Mouse (Mus musculus) heart, postnatal 0 days (tissue): Measurements from ENCODE around the gene Tmed11. TPM values are rescaled to one million over a fixed set of nuclear protein-coding genes. Genes with fewer than 3 reads are reported as not detected.
A peak's percentile ranks its signal among the peaks of the same experiment; 100 is the strongest.
"Not testable (repeated sequence)": the region's sequence is repeated elsewhere in the genome, so short reads cannot be mapped to it uniquely, and the experiment has no call there.

Experiments used
- ATAC-seq: fragments of 200-750 bp; cut with Nextera tagmentation; 2 replicates; pipeline ENCODE4 v1.8.0; 2017; ENCODE audit warnings: low read depth, moderate number of reproducible peaks, moderate library complexity; ENCODE audit not compliant: insufficient read depth
- DNase-seq: peaks from one replicate; pipeline ENCODE4 v3.0.0-alpha.2; 2016; ENCODE audit warnings: low spot score
- H3K27ac ChIP-seq: fragments of 300-500 bp; sonication (generic); 2 replicates; pipeline ENCODE4 v1.5.1; 2014; ENCODE audit warnings: low read depth, mild to moderate bottlenecking
- H3K27me3 ChIP-seq: fragments of 300-500 bp; sonication (generic); 2 replicates; pipeline ENCODE4 v1.6.1; 2014; ENCODE audit warnings: low read length, mixed read lengths; ENCODE audit not compliant: control insufficient read depth, insufficient read depth
- H3K36me3 ChIP-seq: fragments of 300-500 bp; sonication (generic); replicated peaks from 2 replicates; pipeline ENCODE4 v1.6.1; 2014; ENCODE audit warnings: low read length, mixed read lengths; ENCODE audit not compliant: control insufficient read depth, insufficient read depth
- H3K4me1 ChIP-seq: fragments of 300-500 bp; sonication (generic); 2 replicates; pipeline ENCODE4 v1.6.1; 2014; ENCODE audit warnings: antibody characterized with exemption; ENCODE audit not compliant: control insufficient read depth, insufficient read depth
- H3K4me2 ChIP-seq: fragments of 300-500 bp; sonication (generic); 2 replicates; pipeline ENCODE4 v1.6.1; 2014; ENCODE audit warnings: low read depth, mild to moderate bottlenecking, low read length, moderate library complexity
- H3K4me3 ChIP-seq: fragments of 300-500 bp; sonication (generic); 2 replicates; pipeline ENCODE4 v1.5.1; 2014; ENCODE audit warnings: low read depth, low read length
- H3K9ac ChIP-seq: fragments of 300-500 bp; sonication (generic); replicated peaks from 2 replicates; pipeline ENCODE4 v1.6.1; 2014; ENCODE audit warnings: low read depth, low read length, mixed read lengths
- H3K9me3 ChIP-seq: fragments of 300-500 bp; sonication (generic); replicated peaks from 2 replicates; pipeline ENCODE4 v1.6.1; 2016; ENCODE audit warnings: low read length; ENCODE audit not compliant: control insufficient read depth
- CTCF ChIP-seq: IDR thresholded peaks from 2 replicates; pipeline ENCODE4 v1.5.1; 2016; ENCODE audit warnings: antibody characterized with exemption, control low read depth, low read depth
- EP300 ChIP-seq: IDR thresholded peaks from 2 replicates; pipeline ENCODE4 v1.6.1; 2016; ENCODE audit warnings: antibody characterized with exemption, low read depth
- WGBS: fragments of 180-500 bp; shearing (Covaris S2); extraction: QIAGEN DNeasy Blood & Tissue Kit; methylation state at CpG from one replicate; pipeline ENCODE4 v1.1.7; 2014; 5-methylcytosine and 5-hydroxymethylcytosine counted together
- polyA plus RNA-seq: library from polyadenylated mRNA; unstranded; fragments of >200 nt; fragmentation: Nextera tagmentation; extraction: Ambion mirVana; gene quantifications from 2 replicates; pipeline ENCODE4 v1.2.1, GENCODE M21; 2015
- total RNA-seq: library from RNA; depleted of rRNA; stranded (reverse); fragments of >200 nt; gene quantifications from 2 replicates; pipeline ENCODE4 v1.2.3, GENCODE M21; 2014; ENCODE audit warnings: low replicate concordance; rRNA removed

Gene Tmed11
- not detected in 2 replicates for total RNA-seq
- not detected in 2 replicates for polyA plus RNA-seq

- H3K9ac ChIP-seq, H3K4me3 ChIP-seq, H3K4me2 ChIP-seq, H3K4me1 ChIP-seq, H3K27ac ChIP-seq, ATAC-seq, DNase-seq, H3K9me3 ChIP-seq, H3K36me3 ChIP-seq, H3K27me3 ChIP-seq: not testable (repeated sequence)
- WGBS: 61% methylated on average over 2 of the region's 2 CpGs
These were observed at the start of gene Tmed11 for GRCm38 (mm10) chr5:108795263-108795662. TSS of gene Tmed11 (minus strand) at chr5:108795363.

- H3K4me2 ChIP-seq: no peak overlapping the region
- TF ChIP-seq EP300: no peak
- peak; percentile 45 for TF ChIP-seq CTCF
- no peak overlapping the region for H3K4me3 ChIP-seq
- no peak overlapping the region for H3K9ac ChIP-seq
- WGBS: 63% methylated on average over 1 of the region's 1 CpGs
- H3K9me3 ChIP-seq: no peaks in the 10 kb centered on the region
- H3K27ac ChIP-seq: no peak overlapping the region
- H3K36me3 ChIP-seq: no peaks in the 10 kb centered on the region
- no peak for DNase-seq
- H3K27me3 ChIP-seq: no peaks in the 10 kb centered on the region
- H3K4me1 ChIP-seq: no peaks in the 10 kb centered on the region
- no peak for ATAC-seq
These were observed 41.0 kb upstream of the Tmed11 start for GRCm38 (mm10) chr5:108836156-108836555.

DNA sequence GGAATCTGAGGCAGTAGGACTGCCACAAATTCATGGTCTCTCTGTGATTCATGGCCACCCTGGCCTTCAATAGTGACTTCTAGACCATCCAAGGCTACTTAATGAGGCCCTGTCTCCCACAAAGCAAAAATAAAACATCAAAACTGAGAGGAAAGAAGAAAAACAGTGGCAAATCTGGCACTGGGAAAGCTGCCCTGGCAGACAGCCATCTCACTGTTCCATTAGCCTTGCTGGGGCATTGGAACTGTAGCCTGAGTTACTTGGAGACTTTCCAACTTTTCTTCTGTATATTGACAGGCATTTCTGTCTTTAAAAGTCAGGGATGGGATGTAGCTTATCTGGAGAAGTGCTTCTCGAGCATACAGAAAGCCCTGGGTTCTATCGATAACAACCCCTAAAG, 28.1 kb upstream of the Tmed11 start:
- no peak for ATAC-seq
- H3K36me3 ChIP-seq: no peaks in the 10 kb centered on the region
- WGBS: 49% methylated on average over 2 of the region's 2 CpGs
- no peaks in the 10 kb centered on the region for H3K9me3 ChIP-seq
- H3K27me3 ChIP-seq: no peaks in the 10 kb centered on the region
- no peak overlapping the region for H3K4me2 ChIP-seq
- no peak overlapping the region for H3K4me3 ChIP-seq
- no peak overlapping the region for H3K9ac ChIP-seq
- no peak overlapping the region for H3K27ac ChIP-seq
- no peak for DNase-seq
- TF ChIP-seq CTCF (no peak), EP300 (no peak)
- no peaks in the 10 kb centered on the region for H3K4me1 ChIP-seq

DNA sequence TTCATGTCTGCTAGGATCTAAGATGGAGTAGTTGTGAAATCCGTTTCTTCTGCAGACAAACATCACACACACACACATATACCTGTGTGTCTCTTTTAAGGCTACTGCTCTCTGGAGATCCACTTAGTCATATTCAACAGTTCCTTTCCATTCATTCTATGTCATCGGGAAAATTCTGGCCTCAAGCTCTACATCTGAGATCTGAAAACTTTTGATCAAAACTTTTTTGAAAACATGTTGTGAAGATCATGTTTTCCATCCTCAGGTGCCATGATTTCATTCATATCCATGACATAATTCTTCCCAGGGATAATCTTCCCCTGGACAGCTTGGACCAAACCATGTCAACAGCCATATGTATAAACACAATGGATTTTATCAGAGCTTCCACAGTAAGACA, 13.6 kb upstream of the Tmed11 start, which contains the start of gene Vmn2r8:
Gene Vmn2r8, minus strand, starts transcription at position 101 of the 400 bp plus-strand sequence.
- not testable (repeated sequence) for H3K9ac ChIP-seq, H3K27me3 ChIP-seq, H3K4me3 ChIP-seq, ATAC-seq, DNase-seq, H3K4me1 ChIP-seq, H3K4me2 ChIP-seq, H3K9me3 ChIP-seq, H3K27ac ChIP-seq, H3K36me3 ChIP-seq
- WGBS: 54% methylated on average over 2 of the region's 2 CpGs

DNA sequence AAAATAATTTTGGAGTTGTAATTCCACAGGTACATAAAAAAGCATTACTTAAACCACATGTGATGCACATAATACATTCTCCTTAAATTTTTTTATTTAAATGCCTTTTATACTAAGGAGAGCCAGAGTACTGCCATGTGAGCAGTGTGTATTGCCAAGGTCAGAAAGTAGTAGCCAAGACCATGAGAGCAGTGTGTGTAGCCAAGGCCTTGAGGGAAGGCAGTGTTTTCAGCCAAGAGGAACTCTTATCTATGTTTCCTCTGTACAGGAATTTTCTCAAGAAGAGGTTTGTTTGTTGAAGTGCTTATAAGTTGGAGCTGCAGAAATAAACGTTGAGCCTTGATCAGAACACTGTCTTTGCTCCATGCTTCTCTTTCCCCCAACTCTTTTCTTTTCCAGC, 8.5 kb upstream of the Tmed11 start:
- no peaks in the 10 kb centered on the region for H3K27me3 ChIP-seq
- H3K36me3 ChIP-seq: no peaks in the 10 kb centered on the region
- 20% methylated on average over 1 of the region's 1 CpGs for WGBS
- DNase-seq (no peak), ATAC-seq (no peak)
- H3K9me3 ChIP-seq: no peaks in the 10 kb centered on the region
- no peak overlapping the region for H3K4me3 ChIP-seq
- H3K27ac ChIP-seq: no peak overlapping the region
- no peak overlapping the region for H3K9ac ChIP-seq
- no peaks in the 10 kb centered on the region for H3K4me1 ChIP-seq
- H3K4me2 ChIP-seq: no peak overlapping the region
- no peak for TF ChIP-seq EP300
- no peak for TF ChIP-seq CTCF

DNA sequence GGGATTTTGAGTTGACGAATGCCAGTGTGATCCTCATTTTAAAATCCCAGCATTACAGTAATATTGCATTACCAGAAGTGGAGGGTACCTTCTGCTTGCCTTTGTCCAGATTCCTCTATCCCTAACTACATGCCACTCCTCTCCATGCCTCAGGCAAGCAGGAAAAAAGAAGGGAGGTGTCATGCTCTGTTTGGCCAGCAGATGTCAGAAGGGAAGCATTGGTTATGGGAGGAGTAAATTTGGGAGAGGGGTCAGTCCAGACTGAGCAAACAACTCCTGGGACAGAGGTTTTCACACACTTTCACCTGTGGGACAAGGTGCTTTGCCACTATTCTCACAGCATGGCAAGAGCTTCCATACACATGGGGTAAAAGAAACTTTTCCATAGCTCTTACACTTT, 4.8 kb downstream of the Tmed11 start:
- not testable (repeated sequence) for DNase-seq, ATAC-seq, H3K36me3 ChIP-seq, H3K9me3 ChIP-seq, H3K27me3 ChIP-seq, H3K9ac ChIP-seq, H3K4me2 ChIP-seq, H3K27ac ChIP-seq, H3K4me3 ChIP-seq, H3K4me1 ChIP-seq
- 32% methylated on average over 1 of the region's 1 CpGs for WGBS
- peak; percentile 60 for TF ChIP-seq CTCF
